Mouse (Mus musculus) lung, adult 2 months (tissue): ENCODE measurements around the gene Eif3b.

Experiments
- CTCF ChIP-seq: fragments of 200-500 bp; IDR thresholded peaks from 2 replicates; pipeline ENCODE4 v1.5.1; 2011; ENCODE audit warnings: mild to moderate bottlenecking, low read length, control low read depth; ENCODE audit not compliant: insufficient read depth
- POLR2A ChIP-seq: fragments of 200-500 bp; IDR thresholded peaks from 2 replicates; pipeline ENCODE4 v1.6.1; 2011; ENCODE audit warnings: low read depth, mild to moderate bottlenecking, control low read depth, low read length, borderline replicate concordance; ENCODE audit errors: extremely low read depth

DNA sequence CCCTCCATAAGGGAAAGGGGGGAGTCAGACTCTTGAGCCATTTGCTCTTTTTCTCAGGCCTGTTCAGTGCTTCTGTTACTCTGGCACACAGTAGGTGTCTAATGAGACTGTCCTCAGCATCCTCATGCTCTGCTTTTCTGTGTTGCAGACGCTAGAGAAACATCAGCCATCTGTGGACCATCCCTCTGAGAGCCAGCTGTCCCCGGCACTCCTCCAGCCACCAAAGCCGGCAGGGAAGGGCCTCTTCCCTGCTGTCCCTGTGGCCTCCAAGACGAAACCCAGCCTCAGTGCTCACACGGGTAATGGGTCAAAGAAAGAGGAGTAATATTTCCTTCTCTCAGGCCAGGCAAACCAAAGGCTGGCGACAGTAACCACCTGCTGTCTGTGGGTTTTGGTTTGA is 72.0 kb downstream of the Eif3b start:
- TF ChIP-seq CTCF (no peak), POLR2A (no peak)
